Mouse (Mus musculus) hindbrain, postnatal 0 days (tissue): Measurements from ENCODE around the gene Eepd1. TPM values are rescaled to one million over a fixed set of nuclear protein-coding genes. Genes with fewer than 3 reads are reported as not detected.

Experiments used
- ATAC-seq: fragments of 200-750 bp; cut with Nextera tagmentation; 2 replicates; pipeline ENCODE4 v1.8.0; 2017; ENCODE audit warnings: mild to moderate bottlenecking, moderate TSS enrichment, moderate library complexity
- DNase-seq: peaks from one replicate; pipeline ENCODE4 v3.0.0-alpha.2; 2015; ENCODE audit warnings: low spot score
- H3K27ac ChIP-seq: fragments of 300-500 bp; sonication (generic); 2 replicates; pipeline ENCODE4 v1.5.1; 2014; ENCODE audit warnings: mild to moderate bottlenecking
- H3K27me3 ChIP-seq: fragments of 300-500 bp; sonication (generic); 2 replicates; pipeline ENCODE4 v1.6.1; 2014; ENCODE audit warnings: low read length, mixed read lengths; ENCODE audit not compliant: insufficient read depth
- H3K36me3 ChIP-seq: fragments of 300-500 bp; sonication (generic); 2 replicates; pipeline ENCODE4 v1.6.1; 2014; ENCODE audit warnings: low read length, mixed read lengths; ENCODE audit not compliant: insufficient read depth
- H3K4me1 ChIP-seq: fragments of 300-500 bp; sonication (generic); 2 replicates; pipeline ENCODE4 v1.6.1; 2014; ENCODE audit warnings: antibody characterized with exemption, low read length, mixed read lengths; ENCODE audit not compliant: insufficient read depth
- H3K4me2 ChIP-seq: fragments of 300-500 bp; sonication (generic); 2 replicates; pipeline ENCODE4 v1.6.1; 2014; ENCODE audit warnings: low read depth, mild to moderate bottlenecking, low read length, moderate library complexity, mixed read lengths
- H3K4me3 ChIP-seq: fragments of 300-500 bp; sonication (generic); 2 replicates; pipeline ENCODE4 v1.5.1; 2014; ENCODE audit warnings: low read length
- H3K9ac ChIP-seq: fragments of 300-500 bp; sonication (generic); replicated peaks from 2 replicates; pipeline ENCODE4 v1.6.1; 2014; ENCODE audit warnings: mild to moderate bottlenecking, low read length, moderate library complexity, mixed read lengths
- H3K9me3 ChIP-seq: fragments of 300-500 bp; sonication (generic); 2 replicates; pipeline ENCODE4 v1.6.1; 2016; ENCODE audit warnings: low read length, mixed read lengths
- CTCF ChIP-seq: IDR thresholded peaks from 2 replicates; pipeline ENCODE4 v1.5.1; 2016; ENCODE audit warnings: antibody characterized with exemption, control low read depth, low read depth
- WGBS: fragments of 180-500 bp; shearing (Covaris S2); extraction: QIAGEN DNeasy Blood & Tissue Kit; methylation state at CpG from one replicate; pipeline ENCODE4 v1.1.7; 2014; 5-methylcytosine and 5-hydroxymethylcytosine counted together
- polyA plus RNA-seq: library from polyadenylated mRNA; unstranded; fragments of >200 nt; fragmentation: Nextera tagmentation; extraction: Ambion mirVana; gene quantifications from 2 replicates; pipeline ENCODE4 v1.2.1, GENCODE M21; 2015
- total RNA-seq: library from RNA; depleted of rRNA; stranded (reverse); fragments of >200 nt; gene quantifications from 2 replicates; pipeline ENCODE4 v1.2.3, GENCODE M21; 2014

Eepd1 gene
- total and polyA plus RNA-seq, 2 experiments from 2014 or later = 14.5 to 15.8 TPM

GRCm38 (mm10) chr9:25483931-25484618 is 2.7 kb downstream of the Eepd1 start:
- Histone ChIP-seq H3K27me3 (no peaks in the 10 kb centered on the region), H3K27ac (no peak overlapping the region), H3K36me3 (no peaks in the 10 kb centered on the region), H3K4me2 (peak overlapping the region; percentile 88), H3K9ac (no peak overlapping the region), H3K4me3 (peak overlapping the region; percentile 1), H3K4me1 (peaks cover 13% of the 10 kb centered on the region; the same call in 1 of the 2 replicates), H3K9me3 (no peaks in the 10 kb centered on the region)
- 58% methylated on average over 9 of the region's 9 CpGs for WGBS
- ATAC-seq (no peak), DNase-seq (no peak)
- no peak for TF ChIP-seq CTCF

DNA sequence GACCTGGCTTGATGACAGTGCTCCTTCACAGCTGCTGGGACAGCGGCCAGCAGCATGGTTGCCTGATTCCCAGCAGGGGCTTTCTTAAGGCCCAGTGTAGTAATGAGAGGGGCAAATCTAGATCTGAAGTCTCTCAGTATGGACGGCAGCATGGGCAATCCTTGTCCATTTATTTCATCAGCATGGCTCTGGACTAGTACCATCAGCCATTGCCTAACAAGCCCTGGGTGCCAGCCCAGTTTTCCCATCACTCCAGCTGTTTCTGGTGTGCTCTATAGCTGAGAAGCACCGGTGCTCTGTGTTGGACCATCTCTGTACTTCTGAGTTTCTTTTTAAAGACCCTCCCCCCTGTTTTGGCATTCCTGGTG is 3.3 kb downstream of the Eepd1 start:
- no peak for TF ChIP-seq CTCF
- H3K9ac ChIP-seq = no peak overlapping the region
- no peak overlapping the region for H3K27ac ChIP-seq
- 36% methylated on average over 3 of the region's 3 CpGs for WGBS
- peak overlapping the region; percentile 1 for H3K4me3 ChIP-seq
- no peaks in the 10 kb centered on the region for H3K9me3 ChIP-seq
- peak overlapping the region; percentile 88 for H3K4me2 ChIP-seq
- H3K4me1 ChIP-seq = peaks cover 13% of the 10 kb centered on the region; the same call in 1 of the 2 replicates
- H3K27me3 ChIP-seq = no peaks in the 10 kb centered on the region
- DNase-seq (no peak), ATAC-seq (no peak)
- no peaks in the 10 kb centered on the region for H3K36me3 ChIP-seq

DNA sequence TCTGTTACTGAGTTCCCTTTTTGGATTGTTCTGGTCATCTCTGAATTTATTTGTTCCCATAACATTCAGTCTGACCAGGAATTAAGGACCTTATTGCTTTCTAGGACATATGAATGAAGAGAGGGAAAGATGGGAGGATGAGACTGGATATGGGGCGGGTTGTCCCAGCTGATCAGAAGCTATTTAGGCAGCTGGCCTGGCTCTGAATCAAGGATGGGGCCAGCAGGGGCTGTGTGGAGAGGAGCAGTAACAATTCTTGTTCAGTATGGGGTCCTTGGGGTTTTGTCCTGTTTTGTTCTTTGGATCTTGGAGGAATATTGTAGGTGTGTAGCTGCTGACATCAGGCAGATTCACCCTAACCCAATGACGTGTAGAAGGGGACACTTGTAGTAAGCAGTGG is 3.7 kb downstream of the Eepd1 start:
- H3K9me3 ChIP-seq = no peaks in the 10 kb centered on the region
- H3K27ac ChIP-seq = no peak overlapping the region
- no peaks in the 10 kb centered on the region for H3K36me3 ChIP-seq
- DNase-seq (no peak), ATAC-seq (no peak)
- H3K27me3 ChIP-seq = no peaks in the 10 kb centered on the region
- peak overlapping the region; percentile 88 for H3K4me2 ChIP-seq
- WGBS = 49% methylated on average over 2 of the region's 2 CpGs
- no peak for TF ChIP-seq CTCF
- H3K4me1 ChIP-seq = peaks cover 13% of the 10 kb centered on the region; the same call in 1 of the 2 replicates
- no peak overlapping the region for H3K9ac ChIP-seq
- H3K4me3 ChIP-seq = peak overlapping the region; percentile 1; the same call in 1 of the 2 replicates

DNA sequence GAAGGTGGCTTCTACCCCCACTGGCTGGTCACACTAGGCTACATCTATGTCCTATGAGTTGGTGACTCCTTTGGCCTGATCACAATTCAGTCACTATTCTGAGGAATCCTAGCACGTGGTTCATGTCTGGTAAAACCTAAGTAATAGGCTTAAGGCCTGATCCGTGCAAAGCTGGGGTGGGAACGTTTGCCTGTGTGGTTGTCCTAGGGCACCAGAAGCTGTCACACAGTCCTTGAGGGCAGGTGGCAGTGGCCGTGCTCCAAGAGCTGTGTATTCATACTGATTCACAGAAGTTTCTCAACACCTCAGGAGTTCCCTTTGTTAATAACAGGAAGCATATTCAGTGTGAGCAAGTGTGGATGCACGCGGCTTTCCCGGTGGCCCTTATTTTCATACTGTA is 4.1 kb downstream of the Eepd1 start:
- DNase-seq (no peak), ATAC-seq (no peak)
- Histone ChIP-seq H3K9ac (no peak overlapping the region), H3K4me3 (no peak overlapping the region), H3K4me2 (peak overlapping the region; percentile 88), H3K4me1 (peaks cover 13% of the 10 kb centered on the region; the same call in 1 of the 2 replicates), H3K27me3 (no peaks in the 10 kb centered on the region), H3K9me3 (no peaks in the 10 kb centered on the region), H3K36me3 (no peaks in the 10 kb centered on the region), H3K27ac (no peak overlapping the region)
- TF ChIP-seq CTCF = no peak
- 52% methylated on average over 7 of the region's 7 CpGs for WGBS

- TF ChIP-seq CTCF = no peak
- no peak for ATAC-seq
- peaks cover 13% of the 10 kb centered on the region; the same call in 1 of the 2 replicates for H3K4me1 ChIP-seq
- no peak for DNase-seq
- H3K27me3 ChIP-seq = no peaks in the 10 kb centered on the region
- H3K36me3 ChIP-seq = no peaks in the 10 kb centered on the region
- WGBS = 75% methylated on average over 9 of the region's 9 CpGs
- no peak overlapping the region for H3K9ac ChIP-seq
- no peaks in the 10 kb centered on the region for H3K9me3 ChIP-seq
- H3K4me3 ChIP-seq = 0 out of 2 replicates have a peak overlapping the region, but pooled peaks have one; percentile 1
- peak overlapping the region; percentile 88 for H3K4me2 ChIP-seq
- no peak overlapping the region for H3K27ac ChIP-seq
These were observed 5.0 kb downstream of the Eepd1 start for GRCm38 (mm10) chr9:25486246-25486807.

GRCm38 (mm10) chr9:25487446-25488110 is 6.2 kb downstream of the Eepd1 start:
- DNase-seq = peak; percentile 73
- no peaks in the 10 kb centered on the region for H3K9me3 ChIP-seq
- H3K4me3 ChIP-seq = no peak overlapping the region
- no peak for TF ChIP-seq CTCF
- H3K9ac ChIP-seq = no peak overlapping the region
- WGBS = 34% methylated on average over 12 of the region's 12 CpGs
- peaks cover 13% of the 10 kb centered on the region; the same call in 1 of the 2 replicates for H3K4me1 ChIP-seq
- ATAC-seq = no peak
- H3K4me2 ChIP-seq = no peak overlapping the region
- no peaks in the 10 kb centered on the region for H3K27me3 ChIP-seq
- no peak overlapping the region for H3K27ac ChIP-seq
- H3K36me3 ChIP-seq = no peaks in the 10 kb centered on the region
